Mouse (Mus musculus): Measurements from ENCODE around the gene Itpr1. TPM values are rescaled to one million over a fixed set of nuclear protein-coding genes. Genes with fewer than 3 reads are reported as not detected.

Itpr1 gene
- total RNA-seq, 2 experiments from 2014 or later: 10.1 to 14.0 TPM

GRCm38 (mm10) chr6:108309391-108310182 lies 96.7 kb downstream of the Itpr1 start:
- no peak for ATAC-seq (replicated peaks; ENCODE audit: low FRiP score, poor library complexity, severe bottlenecking)

- ATAC-seq (replicated peaks; ENCODE audit: low FRiP score, poor library complexity, severe bottlenecking): no peak
Observed at GRCm38 (mm10) chr6:108313056-108313455, 100.2 kb downstream of the Itpr1 start.

- no peak for ATAC-seq (replicated peaks; ENCODE audit: low FRiP score, poor library complexity, severe bottlenecking)
Observed at GRCm38 (mm10) chr6:108313997-108314396, 101.1 kb downstream of the Itpr1 start.

DNA sequence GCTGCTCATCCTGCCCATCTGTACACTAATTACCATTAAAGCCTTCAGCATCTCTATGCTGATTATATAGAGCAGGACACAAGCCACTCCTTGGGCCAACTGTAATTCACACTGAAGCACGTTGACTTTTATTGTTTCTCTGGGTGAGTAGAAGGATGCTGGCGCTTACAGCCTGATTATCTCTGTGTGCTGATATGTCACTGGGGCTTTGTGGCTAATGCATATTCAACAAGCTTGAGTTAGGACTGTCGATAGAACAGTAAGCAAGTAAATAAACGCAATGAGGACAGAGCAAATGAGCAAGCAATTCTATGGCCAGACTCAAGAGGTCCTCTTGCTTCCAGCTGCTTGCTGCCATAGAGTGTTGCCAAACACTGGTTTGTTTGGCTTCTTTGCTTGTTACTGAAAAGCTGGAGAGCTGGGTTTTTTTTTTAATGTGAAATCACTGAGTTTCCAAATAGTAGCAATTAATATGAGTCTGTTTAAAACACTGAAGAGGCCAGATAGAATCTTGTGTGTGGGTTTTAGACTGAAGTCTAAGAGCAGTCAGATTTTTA lies 103.5 kb downstream of the Itpr1 start:
- no peak for ATAC-seq (replicated peaks; ENCODE audit: low FRiP score, poor library complexity, severe bottlenecking)

GRCm38 (mm10) chr6:108316951-108317350 lies 104.1 kb downstream of the Itpr1 start:
- no peak for ATAC-seq (replicated peaks; ENCODE audit: low FRiP score, poor library complexity, severe bottlenecking)

GRCm38 (mm10) chr6:108321653-108322052 lies 108.8 kb downstream of the Itpr1 start:
- ATAC-seq (replicated peaks; ENCODE audit: low FRiP score, poor library complexity, severe bottlenecking): no peak

GRCm38 (mm10) chr6:108324464-108325025 lies 111.6 kb downstream of the Itpr1 start:
- ATAC-seq (replicated peaks; ENCODE audit: low FRiP score, poor library complexity, severe bottlenecking): no peak

DNA sequence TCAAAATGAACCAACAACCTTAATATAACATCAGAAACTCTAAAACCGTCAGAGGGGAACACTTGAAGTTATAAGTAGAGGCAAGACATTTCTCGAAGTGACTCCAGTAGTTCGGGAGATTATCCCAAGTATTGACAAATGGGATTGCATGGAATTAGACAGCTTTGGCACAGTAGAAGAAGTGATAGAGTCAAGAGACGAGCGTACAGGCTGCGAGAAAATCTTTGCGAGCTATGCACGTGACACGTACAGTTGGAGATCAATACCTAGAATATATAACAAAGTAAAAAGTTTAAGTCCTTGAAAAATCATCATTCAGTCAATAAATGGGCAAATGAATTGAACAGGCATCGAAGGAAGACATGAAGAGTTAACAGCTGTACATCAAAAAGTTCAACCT lies 112.5 kb downstream of the Itpr1 start:
- ATAC-seq (replicated peaks; ENCODE audit: low FRiP score, poor library complexity, severe bottlenecking): no peak

- ATAC-seq (replicated peaks; ENCODE audit: low FRiP score, poor library complexity, severe bottlenecking): no peak
Observed at GRCm38 (mm10) chr6:108325948-108326411, 113.1 kb downstream of the Itpr1 start.

DNA sequence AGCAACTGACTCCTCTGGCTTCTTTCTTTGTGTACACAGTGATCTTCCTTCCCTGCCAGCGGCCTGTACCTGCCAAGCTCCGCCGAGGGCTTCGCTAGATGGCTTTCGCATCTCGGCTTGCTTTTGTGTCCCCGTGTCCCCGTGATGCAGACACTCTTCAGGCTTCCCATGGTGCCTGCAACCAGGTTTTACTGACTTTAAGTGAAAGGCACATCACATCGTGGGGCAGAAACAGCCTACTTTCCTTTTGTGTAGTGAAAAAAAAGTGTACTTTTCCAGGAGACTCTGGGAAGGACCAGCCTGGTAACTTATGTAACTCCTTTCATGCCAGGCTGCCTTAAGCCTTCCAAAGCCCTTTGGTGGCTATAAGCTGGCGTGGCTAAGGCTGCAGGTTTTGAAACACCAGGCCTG lies 113.9 kb downstream of the Itpr1 start:
- no peak for ATAC-seq (replicated peaks; ENCODE audit: low FRiP score, poor library complexity, severe bottlenecking)

DNA sequence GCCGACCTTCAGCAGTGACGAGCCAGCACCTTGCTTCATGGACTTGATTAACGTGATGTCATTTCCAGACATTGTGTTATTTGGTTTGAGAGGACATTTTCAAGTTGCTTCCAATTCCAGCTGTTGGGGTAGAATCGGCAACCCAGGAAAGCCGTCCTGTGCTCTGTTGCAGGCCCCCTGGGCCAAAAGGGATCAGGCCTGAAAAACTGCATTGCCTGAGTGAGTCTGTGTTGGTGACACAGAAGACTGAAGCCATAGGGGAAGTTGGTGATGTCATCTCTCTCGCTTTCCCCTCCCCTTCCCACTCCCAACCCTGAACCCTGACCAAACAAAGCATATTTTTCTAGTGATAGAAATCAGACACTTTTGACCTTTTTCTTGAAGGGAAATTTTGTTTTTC lies 114.7 kb downstream of the Itpr1 start:
- ATAC-seq (replicated peaks; ENCODE audit: low FRiP score, poor library complexity, severe bottlenecking): no peak

DNA sequence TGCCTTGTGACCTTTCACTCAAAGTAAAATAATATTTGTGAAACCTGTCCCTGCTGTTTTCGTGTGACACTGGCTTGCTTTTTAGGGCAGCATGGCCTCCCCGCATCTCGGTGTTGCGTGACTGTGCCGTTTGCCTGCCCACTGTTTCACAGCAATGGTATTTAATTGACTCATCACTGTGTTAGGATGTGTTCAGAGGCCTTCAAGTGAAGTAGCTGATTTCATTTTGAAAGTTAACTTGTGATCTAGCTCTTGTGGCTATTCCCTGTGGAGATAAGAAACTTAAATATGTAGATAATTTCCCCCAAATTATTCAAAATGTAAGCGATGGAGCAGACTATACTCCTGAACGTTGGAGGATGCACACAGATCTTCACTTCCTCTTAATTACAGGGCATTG lies 115.4 kb downstream of the Itpr1 start:
- ATAC-seq (replicated peaks; ENCODE audit: low FRiP score, poor library complexity, severe bottlenecking): no peak

- no peak for ATAC-seq (replicated peaks; ENCODE audit: low FRiP score, poor library complexity, severe bottlenecking)
Observed at GRCm38 (mm10) chr6:108330461-108330860, 117.6 kb downstream of the Itpr1 start.

- no peak for ATAC-seq (replicated peaks; ENCODE audit: low FRiP score, poor library complexity, severe bottlenecking)
Observed at GRCm38 (mm10) chr6:108331268-108331667, 118.4 kb downstream of the Itpr1 start.

- no peak for ATAC-seq (replicated peaks; ENCODE audit: low FRiP score, poor library complexity, severe bottlenecking)
Observed at GRCm38 (mm10) chr6:108334059-108334458, 121.2 kb downstream of the Itpr1 start.

GRCm38 (mm10) chr6:108335202-108335823 lies 122.4 kb downstream of the Itpr1 start:
- no peak for ATAC-seq (replicated peaks; ENCODE audit: low FRiP score, poor library complexity, severe bottlenecking)

DNA sequence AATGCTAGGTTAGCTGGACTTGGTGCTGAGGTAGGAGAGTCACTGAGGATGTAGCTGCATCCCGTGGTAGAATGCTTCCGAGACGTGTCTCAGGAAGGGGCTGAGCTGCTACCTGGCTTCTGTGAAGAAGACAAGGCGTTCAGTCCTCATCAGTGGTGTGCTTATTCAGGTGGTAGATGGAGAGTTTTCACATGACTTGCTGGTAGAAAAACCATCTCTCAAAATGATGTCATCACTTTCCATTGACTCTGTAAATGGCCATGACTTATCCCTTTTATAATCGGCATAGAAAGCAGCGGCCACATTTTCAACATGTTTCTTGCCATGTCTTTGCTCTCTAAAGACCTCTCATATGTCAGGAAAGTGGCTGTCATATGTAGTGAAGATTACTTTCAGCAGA lies 123.6 kb downstream of the Itpr1 start:
- no peak for ATAC-seq (replicated peaks; ENCODE audit: low FRiP score, poor library complexity, severe bottlenecking)

GRCm38 (mm10) chr6:108337289-108337688 lies 124.4 kb downstream of the Itpr1 start:
- no peak for ATAC-seq (replicated peaks; ENCODE audit: low FRiP score, poor library complexity, severe bottlenecking)

DNA sequence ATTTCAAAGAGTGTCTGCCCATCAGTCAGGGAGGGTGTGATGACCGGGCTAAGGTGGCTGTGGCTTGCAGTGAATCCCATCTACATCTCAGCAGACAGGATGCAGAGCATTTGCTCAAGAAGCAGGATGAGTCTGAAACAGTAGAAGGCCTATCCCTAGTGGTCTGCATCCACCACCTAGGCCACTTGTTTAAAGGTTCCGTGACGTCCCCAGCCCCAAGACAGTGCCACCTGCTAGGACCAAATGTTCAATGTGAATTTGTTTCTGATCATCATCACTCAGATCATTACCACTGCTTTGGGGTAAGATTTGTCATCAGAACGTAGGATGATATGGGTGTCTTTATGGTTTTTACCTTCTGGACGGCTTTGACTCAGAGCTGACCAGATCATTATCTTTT lies 125.5 kb downstream of the Itpr1 start:
- ATAC-seq (replicated peaks; ENCODE audit: low FRiP score, poor library complexity, severe bottlenecking): no peak

DNA sequence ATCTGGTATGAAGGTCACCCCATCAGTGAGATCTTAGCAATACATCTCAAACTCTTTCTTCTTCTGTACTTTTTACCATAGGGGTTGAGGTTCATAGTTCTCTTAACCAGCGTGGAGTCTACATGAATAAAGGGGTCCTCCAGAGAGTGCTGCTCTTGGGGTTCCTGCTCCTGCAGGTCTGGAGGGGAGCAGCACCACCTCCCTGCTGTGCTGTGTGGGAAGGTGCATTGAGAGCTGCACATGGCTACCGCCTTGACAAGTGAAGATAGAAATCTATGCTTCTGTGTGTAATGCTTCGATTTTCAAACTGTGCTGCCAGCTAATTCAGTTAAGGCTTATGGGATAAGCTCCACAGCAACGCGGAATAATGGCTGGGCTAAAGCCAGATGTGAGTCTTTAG lies 130.1 kb downstream of the Itpr1 start:
- ATAC-seq (replicated peaks; ENCODE audit: low FRiP score, poor library complexity, severe bottlenecking): no peak

Data from erythroblast, adult 5-6 weeks (primary cell).